Mouse (Mus musculus) hindbrain, embryonic 12.5 days (tissue): ENCODE data around the gene Gm3642. TPM values are rescaled to one million over a fixed set of nuclear protein-coding genes. Genes with fewer than 3 reads are reported as not detected.
"Not testable (repeated sequence)": the region's sequence is repeated elsewhere in the genome, so short reads cannot be mapped to it uniquely, and the experiment has no call there.

Source experiments
- ATAC-seq: fragments of 200-750 bp; cut with Nextera tagmentation; 2 replicates; pipeline ENCODE4 v1.8.0; 2017; ENCODE audit warnings: moderate TSS enrichment; ENCODE audit not compliant: low FRiP score
- H3K27ac ChIP-seq: fragments of 300-500 bp; sonication (generic); 2 replicates; pipeline ENCODE4 v1.5.1; 2016; ENCODE audit warnings: mild to moderate bottlenecking
- H3K27me3 ChIP-seq: fragments of 300-500 bp; sonication (generic); 2 replicates; pipeline ENCODE4 v1.6.1; 2016; ENCODE audit warnings: mild to moderate bottlenecking
- H3K36me3 ChIP-seq: fragments of 300-500 bp; sonication (generic); 2 replicates; pipeline ENCODE4 v1.6.1; 2016; ENCODE audit warnings: mild to moderate bottlenecking
- H3K4me1 ChIP-seq: fragments of 300-500 bp; sonication (generic); 2 replicates; pipeline ENCODE4 v1.6.1; 2016
- H3K4me2 ChIP-seq: fragments of 300-500 bp; sonication (generic); replicated peaks from 2 replicates; pipeline ENCODE4 v1.6.1; 2016; ENCODE audit warnings: mild to moderate bottlenecking
- H3K4me3 ChIP-seq: fragments of 300-500 bp; sonication (generic); 2 replicates; pipeline ENCODE4 v1.5.1; 2016; ENCODE audit warnings: mild to moderate bottlenecking
- H3K9ac ChIP-seq: fragments of 300-500 bp; sonication (generic); 2 replicates; pipeline ENCODE4 v1.6.1; 2016; ENCODE audit warnings: mild to moderate bottlenecking, moderate library complexity
- H3K9me3 ChIP-seq: fragments of 300-500 bp; sonication (generic); replicated peaks from 2 replicates; pipeline ENCODE4 v1.6.1; 2016; ENCODE audit warnings: mild to moderate bottlenecking
- WGBS: fragments of 180-500 bp; shearing (Covaris S2); methylation state at CpG from one replicate; pipeline ENCODE4 v1.1.7; 2016; 5-methylcytosine and 5-hydroxymethylcytosine counted together
- polyA plus RNA-seq: library from polyadenylated mRNA; unstranded; fragments of >200 nt; fragmentation: Nextera tagmentation; extraction: Ambion mirVana; gene quantifications from 2 replicates; pipeline ENCODE4 v1.2.1, GENCODE M21; 2016

The Gm3642 gene
- not detected in 2 replicates for polyA plus RNA-seq

DNA sequence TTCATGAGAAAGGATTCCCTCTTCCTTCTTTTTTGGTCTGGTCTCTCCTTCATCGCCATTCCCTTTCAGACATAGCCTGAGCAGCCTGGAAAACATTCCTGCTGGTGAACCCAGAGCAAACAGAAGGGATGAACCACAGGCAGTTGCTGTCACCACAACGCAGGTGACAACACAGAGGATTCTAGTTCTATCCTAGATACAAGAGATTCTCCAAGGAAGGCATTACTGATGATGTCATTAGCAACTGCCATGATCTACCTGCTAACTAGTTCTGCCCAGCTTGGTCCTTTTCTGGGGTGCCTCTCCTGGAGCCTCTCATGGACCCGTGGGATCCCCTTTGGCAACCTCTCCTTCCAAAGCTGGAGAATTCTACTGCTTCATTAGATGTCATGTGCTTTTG is at the start of gene Gm3642:
TSS of gene Gm3642 (minus strand) at position 101 of the 400 bp plus-strand sequence.
- not testable (repeated sequence) for H3K36me3 ChIP-seq, H3K9me3 ChIP-seq, H3K4me1 ChIP-seq, ATAC-seq, H3K27me3 ChIP-seq, H3K4me2 ChIP-seq, H3K27ac ChIP-seq, H3K4me3 ChIP-seq, H3K9ac ChIP-seq
- no CpG with 5 or more reads among the region's 3 CpGs for WGBS

DNA sequence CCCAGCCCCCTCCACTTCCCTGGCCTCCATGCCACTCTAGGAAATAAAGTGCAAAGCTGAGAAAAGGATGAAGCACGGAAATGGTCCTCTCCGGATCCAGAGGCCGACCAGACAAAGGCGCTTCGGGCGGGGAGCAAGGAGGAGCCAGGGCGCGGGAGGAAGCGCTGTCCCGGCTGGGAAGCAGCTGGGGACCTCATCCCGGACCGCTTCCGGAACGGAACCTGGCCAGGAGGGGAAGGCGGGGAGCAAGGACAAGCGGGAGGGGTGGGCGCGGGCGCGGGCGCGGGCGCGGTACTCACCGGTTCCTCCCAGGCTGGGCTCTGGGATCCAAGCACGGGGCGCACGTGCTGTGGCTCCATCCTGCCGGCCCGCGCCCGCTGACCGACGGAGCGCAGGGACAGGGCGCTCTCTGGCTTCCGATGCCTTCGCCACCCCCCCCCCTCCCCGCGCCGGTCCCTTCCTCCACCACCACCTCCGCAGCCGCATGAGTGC is 49.5 kb upstream of the Gm3642 start, which contains the start of gene Gm3667:
TSS of gene Gm3667 (minus strand) at position 442 of the 492 bp plus-strand sequence.
- peak within 1 kb of the TSS; percentile 47 for H3K4me3 ChIP-seq
- H3K27me3 ChIP-seq, H3K27ac ChIP-seq, H3K36me3 ChIP-seq, H3K4me1 ChIP-seq, H3K9me3 ChIP-seq, ATAC-seq: not testable (repeated sequence)
- H3K4me2 ChIP-seq = peak within 1 kb of the TSS; percentile 56
- H3K9ac ChIP-seq = peak within 1 kb of the TSS; percentile 69
- 0% methylated on average over 8 of the region's 43 CpGs for WGBS

DNA sequence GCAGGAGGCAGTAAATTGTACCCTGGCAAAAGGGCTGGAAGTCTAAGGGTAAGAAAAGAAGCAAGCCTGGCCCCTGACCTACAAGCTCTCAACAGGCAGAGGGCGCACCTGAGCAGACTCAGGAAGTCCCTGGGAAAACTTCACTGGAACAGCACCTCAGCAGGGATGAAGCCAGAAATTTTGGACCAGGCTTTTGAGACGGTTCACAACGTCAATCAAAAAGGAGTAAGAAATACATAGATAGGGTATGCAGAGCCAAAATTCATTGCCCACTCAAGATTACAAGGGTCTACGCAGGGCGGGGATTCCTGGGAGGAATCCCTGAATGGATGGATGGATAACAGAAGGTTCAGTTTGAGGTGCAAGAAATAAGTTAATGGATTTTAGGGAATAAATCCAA is 48.7 kb upstream of the Gm3642 start:
- not testable (repeated sequence) for H3K27ac ChIP-seq, ATAC-seq, H3K36me3 ChIP-seq, H3K9ac ChIP-seq, H3K27me3 ChIP-seq, H3K9me3 ChIP-seq, H3K4me1 ChIP-seq
- Histone ChIP-seq H3K4me3 (peak overlapping the region; percentile 47), H3K4me2 (peak overlapping the region; percentile 56)
- 6% methylated on average over 4 of the region's 5 CpGs for WGBS

DNA sequence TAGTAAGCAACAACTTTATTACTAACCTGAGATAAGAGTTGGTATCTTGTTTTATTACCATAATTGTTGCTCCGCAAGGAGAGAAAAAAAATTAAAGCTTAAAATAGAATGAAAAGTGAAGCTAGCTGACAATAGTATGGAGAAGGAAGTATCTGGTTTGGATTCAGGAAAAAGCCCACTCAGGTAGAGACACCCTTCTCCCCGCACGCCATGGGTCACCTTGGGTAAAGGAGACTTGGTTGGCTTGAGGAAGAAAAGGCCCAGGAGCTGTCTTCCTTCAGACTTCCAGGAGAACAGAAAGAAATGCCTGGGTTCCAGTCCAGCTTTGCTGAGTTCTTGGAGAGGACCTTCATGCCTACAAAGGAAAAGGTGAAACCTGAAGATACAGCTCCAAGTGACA is 16.8 kb downstream of the Gm3642 start:
- not testable (repeated sequence) for H3K9ac ChIP-seq, H3K36me3 ChIP-seq, ATAC-seq, H3K27ac ChIP-seq, H3K4me3 ChIP-seq, H3K4me1 ChIP-seq, H3K27me3 ChIP-seq, H3K4me2 ChIP-seq, H3K9me3 ChIP-seq
- WGBS = 89% methylated on average over 3 of the region's 3 CpGs

Other genes with a start within 250 kb of the Gm3642 start
- 0.21 and 0.42 TPM in 2 replicates for gene Gm3629, start 249.7 kb downstream of the Gm3642 start, polyA plus RNA-seq
- not detected in 2 replicates for gene Gm3460, start 217.9 kb downstream of the Gm3642 start, polyA plus RNA-seq
- not detected in 2 replicates for gene Gm10251, start 156.1 kb downstream of the Gm3642 start, polyA plus RNA-seq
- not detected in 2 replicates for gene Gm8050, start 120.1 kb downstream of the Gm3642 start, polyA plus RNA-seq
- 8.2 and 8.6 TPM in 2 replicates for gene Gm3636, start 98.0 kb downstream of the Gm3642 start, polyA plus RNA-seq
- not detected in 2 replicates for gene Gm8362, start 65.9 kb downstream of the Gm3642 start, polyA plus RNA-seq
- 3.8 and 3.9 TPM in 2 replicates for gene Gm3667, start 49.7 kb upstream of the Gm3642 start, polyA plus RNA-seq
- not detected in 2 replicates for gene Gm6356, start 133.5 kb upstream of the Gm3642 start, polyA plus RNA-seq
- 1.3 and 2.5 TPM in 2 replicates for gene Gm10406, start 187.1 kb upstream of the Gm3642 start, polyA plus RNA-seq
- gene Gm3685, start 204.7 kb upstream of the Gm3642 start, polyA plus RNA-seq = not detected in 2 replicates